Mouse (Mus musculus): ENCODE results near the gene Bak1.

- TF ChIP-seq CTCF (IDR thresholded peaks at IDR 0.05) (no peak), EP300 (IDR thresholded peaks at IDR 0.05) (no peak)
Measured at GRCm38 (mm10) chr17:26999996-27000395, 28.8 kb downstream of the Bak1 start.
